Mouse (Mus musculus) cortical plate, adult 2 months (tissue): ENCODE measurements around the gene Zfp595.

Experiments
- CTCF ChIP-seq: fragments of 200-500 bp; IDR thresholded peaks from 2 replicates; pipeline ENCODE4 v1.5.1; 2011; ENCODE audit warnings: mild to moderate bottlenecking, control low read depth, low read length; ENCODE audit not compliant: insufficient read depth; ENCODE audit errors: extremely low read depth
- POLR2A ChIP-seq: fragments of 200-500 bp; IDR thresholded peaks from 2 replicates; pipeline ENCODE4 v1.6.1; 2011; ENCODE audit warnings: mild to moderate bottlenecking, low read length, control low read depth; ENCODE audit not compliant: insufficient read depth; ENCODE audit errors: extremely low read depth

DNA sequence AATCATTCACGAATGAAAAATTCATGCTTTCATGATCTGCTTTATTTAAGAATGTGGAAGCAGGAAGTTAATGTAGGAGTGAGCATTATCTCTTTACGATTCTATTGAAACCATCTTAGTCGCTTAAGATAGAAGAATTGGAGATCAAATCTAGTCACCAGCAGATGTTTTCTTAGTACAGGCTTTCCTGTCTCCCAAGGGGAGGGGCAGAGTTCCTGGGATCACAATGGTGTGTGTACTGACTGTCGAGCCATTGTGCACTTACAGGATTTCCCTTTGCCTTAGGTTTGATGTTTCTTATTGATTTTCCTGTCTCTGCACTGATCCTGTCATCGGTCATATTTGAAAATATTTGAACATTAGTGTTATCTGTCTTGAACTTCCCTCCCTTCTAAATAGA lies 25.7 kb downstream of the Zfp595 start:
- TF ChIP-seq POLR2A, result no peak
- no peak for TF ChIP-seq CTCF
